Mouse (Mus musculus) adrenal gland, adult 8-10 months (tissue): Measurements from ENCODE around the gene Vsig10l. TPM values are rescaled to one million over a fixed set of nuclear protein-coding genes. Genes with fewer than 3 reads are reported as not detected.

Experiments used
- DNase-seq: peaks from one replicate; pipeline ENCODE4 v3.0.0; 2022
- total RNA-seq, 4 experiments: library from RNA; stranded (reverse); gene quantifications; 2 replicates each; pipeline ENCODE4 v1.2.4; 2022

The Vsig10l gene
- total RNA-seq = 1 to 10 TPM; 1.3 to 4.3 (median 3.1) TPM

GRCm38 (mm10) chr7:43462851-43463250 is at the start of gene Vsig10l:
Vsig10l (plus strand) TSS chr7:43463151.
- DNase-seq = no peak

DNA sequence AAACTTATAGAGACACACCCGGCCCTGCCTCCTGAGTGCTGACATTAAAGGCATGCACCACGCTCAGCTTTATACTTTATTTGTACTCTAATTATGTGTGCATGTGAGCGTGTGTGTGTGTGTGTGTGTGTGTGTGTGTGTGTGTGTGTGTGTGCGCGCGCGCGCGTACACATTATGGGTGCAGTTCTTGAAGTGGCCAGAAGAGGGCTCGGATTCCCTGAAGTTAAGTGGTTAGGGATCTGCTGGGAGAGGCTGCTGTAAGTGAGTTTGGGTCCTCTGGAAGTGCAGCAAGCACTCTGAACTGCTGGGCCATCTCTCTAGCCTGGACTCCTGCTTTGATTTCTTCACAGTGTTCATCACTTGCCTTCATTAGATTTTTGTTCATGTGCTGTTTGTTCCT is 45.7 kb upstream of the Vsig10l start:
- no peak for DNase-seq

DNA sequence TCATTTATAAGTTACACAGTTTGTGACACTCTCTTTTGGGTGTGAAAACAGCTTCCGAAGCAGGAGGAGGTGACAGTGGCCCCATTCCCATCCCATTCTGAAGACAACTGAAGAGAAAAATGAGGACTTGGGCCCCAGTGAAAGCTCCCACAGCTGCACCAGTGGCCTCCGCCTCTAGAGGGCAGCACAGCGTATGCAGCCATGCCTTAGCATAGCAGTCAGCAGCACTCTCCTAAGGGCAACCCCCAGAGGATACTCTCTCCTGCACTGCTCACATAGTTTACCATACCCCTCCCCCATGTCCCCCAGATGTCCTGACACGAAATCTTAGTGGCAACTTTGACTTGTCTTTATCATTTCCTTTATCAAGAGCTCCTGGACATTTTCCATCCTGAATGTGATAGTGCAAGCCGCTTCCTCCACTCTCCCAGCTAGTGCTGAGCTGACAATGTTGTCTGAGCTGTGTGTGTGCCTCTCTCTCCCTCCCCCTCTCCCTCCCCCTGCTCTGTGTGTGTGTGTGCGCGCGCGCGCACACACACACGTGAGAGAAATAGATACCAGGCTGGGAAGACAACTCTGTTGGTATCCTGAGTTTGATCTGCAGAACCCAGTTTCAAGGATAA is 39.8 kb upstream of the Vsig10l start:
- peak; percentile 67 for DNase-seq

GRCm38 (mm10) chr7:43423991-43424625 is 38.8 kb upstream of the Vsig10l start:
- DNase-seq = no peak

GRCm38 (mm10) chr7:43427406-43427805 is 35.5 kb upstream of the Vsig10l start, which contains the start of gene Lim2:
Lim2 (plus strand) TSS chr7:43427670.
- DNase-seq = no peak

GRCm38 (mm10) chr7:43429500-43429899 is 33.5 kb upstream of the Vsig10l start:
- no peak for DNase-seq

DNA sequence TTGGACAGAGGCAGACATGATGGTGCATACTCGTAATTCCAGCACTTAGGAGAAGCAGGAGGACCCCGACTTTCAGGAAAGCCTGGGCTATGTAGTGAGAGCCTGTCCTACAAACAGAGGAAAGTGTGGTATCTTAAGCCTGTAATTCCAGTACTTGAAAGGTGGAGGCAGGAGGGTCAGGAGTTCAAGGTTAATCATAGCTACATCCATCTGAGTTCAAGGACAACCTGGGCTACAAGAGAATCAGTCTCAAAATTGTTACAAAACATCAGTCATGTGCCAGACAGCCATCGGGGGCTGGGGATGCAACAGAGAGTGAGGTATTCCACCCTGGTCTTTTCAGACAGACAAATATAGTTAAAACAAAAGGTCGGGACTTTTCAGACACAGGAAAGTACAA is 30.1 kb upstream of the Vsig10l start:
- no peak for DNase-seq

- DNase-seq = no peak
Observed at GRCm38 (mm10) chr7:43434676-43435075, 28.3 kb upstream of the Vsig10l start.

GRCm38 (mm10) chr7:43436341-43437255 is 26.4 kb upstream of the Vsig10l start, which contains the start of gene Nkg7:
Nkg7 (plus strand) TSS chr7:43437073.
- no peak for DNase-seq

- no peak for DNase-seq
Observed at GRCm38 (mm10) chr7:43438611-43439010, 24.3 kb upstream of the Vsig10l start.

DNA sequence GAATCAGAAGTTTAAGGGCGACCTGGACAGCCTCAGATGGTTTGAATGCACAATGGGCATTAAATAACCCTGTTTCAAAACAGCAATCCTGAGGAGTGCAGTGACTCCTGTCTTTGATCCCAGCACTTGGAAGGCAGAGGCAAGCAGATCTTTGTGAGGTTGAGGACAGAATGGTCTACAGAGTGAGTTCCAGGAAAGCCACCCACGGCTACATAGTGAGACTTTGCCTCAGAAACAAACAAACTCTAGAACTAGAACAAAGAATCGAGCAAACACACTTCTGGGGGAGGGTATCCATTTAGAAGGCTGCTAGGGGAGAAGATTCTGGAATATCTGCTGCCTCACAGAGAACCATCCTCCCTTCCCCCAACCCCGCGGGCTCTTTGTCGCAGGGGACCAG is 22.5 kb upstream of the Vsig10l start, which contains the start of gene Cldnd2:
TSS of gene Cldnd2 (plus strand) at position 301 of the 400 bp plus-strand sequence.
- DNase-seq = no peak

DNA sequence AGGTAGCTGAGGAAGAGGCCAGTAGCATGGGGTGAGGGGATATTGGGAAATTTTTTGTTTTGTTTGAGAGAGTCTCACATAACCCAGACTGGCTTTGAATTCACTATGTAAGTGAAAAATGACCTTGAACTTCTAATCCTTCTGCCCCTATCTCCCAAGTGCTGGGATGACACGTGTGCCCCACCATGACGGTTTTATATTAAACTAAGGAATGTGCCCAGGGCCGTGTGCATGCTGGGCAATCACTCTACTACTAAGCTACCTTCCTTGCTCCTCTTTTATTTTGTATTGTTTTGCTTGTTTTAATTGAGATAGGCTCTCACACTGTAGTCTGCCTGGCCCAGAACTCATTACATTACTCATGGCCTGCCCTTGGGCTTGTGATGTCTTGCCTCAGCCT is 21.9 kb upstream of the Vsig10l start:
- DNase-seq = no peak

- DNase-seq = no peak
Observed at GRCm38 (mm10) chr7:43442684-43443083, 20.3 kb upstream of the Vsig10l start.

DNA sequence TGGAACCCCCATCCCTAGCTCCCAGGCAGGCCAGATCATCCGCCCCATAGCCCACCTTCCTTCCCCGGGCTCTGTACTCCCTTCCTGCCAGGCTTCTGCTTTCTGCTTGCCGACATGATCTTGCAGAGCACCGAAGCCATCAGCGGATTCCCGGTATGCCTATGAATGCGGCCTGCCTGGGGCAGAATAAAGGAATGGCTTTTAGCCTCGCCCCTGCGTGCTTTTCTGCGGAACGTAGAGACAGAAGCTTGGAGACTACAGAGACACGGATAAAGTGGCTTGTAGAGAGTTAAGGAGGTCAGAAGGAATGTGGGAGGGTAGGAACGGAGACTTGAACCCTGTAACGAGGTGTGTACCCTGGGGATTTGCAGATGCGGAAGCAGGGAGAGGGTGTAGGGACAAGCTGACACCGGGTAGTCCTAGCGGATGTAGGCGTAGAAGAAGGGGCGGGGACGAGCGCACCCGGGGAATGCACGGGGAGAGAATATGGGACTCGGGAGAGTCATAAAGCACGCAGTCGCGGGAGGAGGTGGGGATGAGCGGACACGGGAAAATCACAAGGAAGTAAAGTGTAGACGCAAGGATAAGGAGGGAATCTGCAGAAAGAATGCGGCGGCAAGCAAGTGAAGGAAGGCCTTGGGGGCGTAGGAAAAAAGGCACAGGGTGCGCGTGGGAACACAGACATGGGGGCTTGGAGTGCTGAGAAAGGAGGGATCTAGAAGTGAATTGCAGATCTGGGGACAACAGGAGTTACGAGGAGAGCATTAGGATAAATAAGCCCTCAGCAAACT is 19.6 kb upstream of the Vsig10l start:
- peak; percentile 84 for DNase-seq

DNA sequence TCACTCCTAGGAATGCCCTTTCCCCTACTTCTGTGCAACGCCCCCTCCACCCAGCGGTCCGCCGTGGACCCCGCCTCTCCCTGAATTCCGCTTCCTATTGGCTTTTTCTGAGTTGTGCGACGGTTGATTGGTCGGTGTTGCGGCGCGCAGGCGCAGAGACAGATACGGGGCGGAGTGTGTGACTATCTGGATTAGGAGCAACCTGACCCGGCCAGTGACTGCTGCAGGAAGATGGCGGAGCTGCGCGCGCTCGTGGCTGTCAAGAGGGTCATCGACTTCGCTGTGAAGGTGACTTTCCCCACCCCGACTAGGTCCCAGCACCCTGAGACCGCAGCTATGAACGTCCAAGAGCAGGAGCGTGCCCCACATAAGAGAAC is 19.0 kb upstream of the Vsig10l start, which contains the start of the genes Etfb and Gm45233:
TSS of gene Etfb (plus strand) at position 167 of the 377 bp plus-strand sequence.
TSS of gene Gm45233 (plus strand) at position 212 of the 377 bp plus-strand sequence.
- peak; percentile 97 for DNase-seq

DNA sequence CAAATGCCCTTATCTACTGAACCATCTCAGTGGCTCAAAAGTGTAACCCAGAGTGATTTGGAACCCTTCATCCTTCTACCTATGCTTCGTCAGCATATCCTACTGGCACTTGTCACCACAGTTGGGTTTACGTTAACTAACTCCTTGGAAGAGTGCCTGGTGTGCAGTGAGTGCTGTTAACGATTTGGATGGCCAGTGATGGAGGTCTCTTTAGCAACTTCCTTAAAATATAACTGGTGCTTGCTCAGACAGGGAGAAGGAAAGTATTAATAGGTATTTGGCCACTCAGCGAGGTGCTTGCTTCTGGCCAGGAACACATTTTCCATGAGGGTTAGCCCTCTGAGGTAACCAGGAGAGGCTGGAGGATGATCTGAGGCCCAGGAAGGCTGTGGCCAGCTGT is 15.2 kb upstream of the Vsig10l start:
- DNase-seq = no peak

DNA sequence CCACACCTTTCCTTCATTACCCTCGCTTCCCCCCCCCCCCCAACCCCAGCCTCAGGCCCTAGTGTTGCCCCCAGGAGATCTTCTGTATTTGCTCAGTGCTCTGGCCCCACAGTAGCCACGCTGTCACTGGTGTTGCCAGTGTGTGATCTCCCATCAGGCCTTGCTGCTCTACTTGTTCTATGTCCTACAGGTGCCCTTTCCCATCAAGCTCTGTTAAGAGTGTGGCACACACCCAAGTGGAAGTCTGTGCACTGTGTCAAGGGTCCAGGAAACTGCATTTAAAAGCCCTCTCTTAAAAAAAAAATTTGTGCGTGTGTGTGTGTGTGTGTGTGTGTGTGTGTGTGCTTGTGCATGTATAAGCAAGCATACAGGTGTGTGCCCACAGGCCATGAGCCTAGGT is 14.7 kb upstream of the Vsig10l start:
- no peak for DNase-seq

GRCm38 (mm10) chr7:43449811-43450210 is 13.1 kb upstream of the Vsig10l start:
- DNase-seq = no peak

DNA sequence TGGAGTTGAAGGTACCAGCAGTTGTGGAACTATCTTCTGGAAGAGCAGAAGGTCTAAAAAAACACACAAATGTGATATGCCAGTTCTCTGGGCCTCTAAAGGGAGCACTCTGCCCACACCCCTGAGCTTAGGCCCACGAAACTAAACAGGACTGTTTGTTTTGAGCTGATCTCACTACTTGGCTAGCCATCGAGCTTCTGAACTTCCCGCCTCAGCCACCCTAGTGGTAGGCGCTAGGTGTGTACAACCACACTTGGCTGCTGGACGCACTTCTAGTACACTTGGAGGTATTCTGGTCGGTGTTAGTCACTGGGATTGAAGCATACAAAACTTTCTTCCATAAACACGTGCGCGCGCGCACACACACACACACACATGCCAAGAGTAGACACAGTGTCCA is 11.2 kb upstream of the Vsig10l start:
- no peak for DNase-seq

DNA sequence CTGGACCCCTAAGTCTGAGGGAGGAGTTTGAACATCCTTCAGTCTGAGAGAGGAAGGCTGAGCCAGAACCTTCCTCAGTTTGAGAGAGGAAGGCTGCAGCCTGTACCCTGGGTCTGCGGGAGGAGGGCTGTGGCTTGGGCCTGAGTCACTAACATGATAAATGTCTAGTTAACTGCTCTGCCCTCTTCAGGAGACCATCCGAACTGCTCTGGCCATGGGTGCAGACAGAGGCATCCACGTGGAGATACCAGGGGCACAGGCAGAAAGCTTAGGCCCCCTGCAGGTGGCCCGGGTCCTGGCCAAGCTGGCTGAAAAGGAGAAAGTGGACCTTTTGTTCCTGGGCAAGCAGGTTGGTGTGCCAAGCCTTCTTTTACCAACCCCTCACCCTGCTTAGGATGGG is 10.3 kb upstream of the Vsig10l start:
- no peak for DNase-seq

GRCm38 (mm10) chr7:43453599-43454355 is 9.2 kb upstream of the Vsig10l start:
- no peak for DNase-seq
